Mouse (Mus musculus) gonadal fat pad, adult 2 months (tissue): ENCODE measurements around the gene Siae. TPM values are rescaled to one million over a fixed set of nuclear protein-coding genes. Genes with fewer than 3 reads are reported as not detected.

ENCODE experiments used
- DNase-seq: peaks from one replicate; pipeline ENCODE4 v3.0.0-alpha.2; 2012; ENCODE audit warnings: low read depth
- polyA plus RNA-seq: library from polyadenylated mRNA; depleted of rRNA; stranded (reverse); fragments of >200 nt; gene quantifications from 2 replicates; pipeline ENCODE4 v1.2.3, GENCODE M21; 2012

Gene Siae
- polyA plus RNA-seq, 1 experiment = 14.4 TPM

GRCm38 (mm10) chr9:37540701-37541575 lies 14.6 kb upstream of the Siae start:
- DNase-seq = no peak

- DNase-seq = no peak
These were observed 13.5 kb upstream of the Siae start for GRCm38 (mm10) chr9:37541851-37542642.

- DNase-seq = no peak
These were observed 11.5 kb upstream of the Siae start for GRCm38 (mm10) chr9:37543869-37544440.

DNA sequence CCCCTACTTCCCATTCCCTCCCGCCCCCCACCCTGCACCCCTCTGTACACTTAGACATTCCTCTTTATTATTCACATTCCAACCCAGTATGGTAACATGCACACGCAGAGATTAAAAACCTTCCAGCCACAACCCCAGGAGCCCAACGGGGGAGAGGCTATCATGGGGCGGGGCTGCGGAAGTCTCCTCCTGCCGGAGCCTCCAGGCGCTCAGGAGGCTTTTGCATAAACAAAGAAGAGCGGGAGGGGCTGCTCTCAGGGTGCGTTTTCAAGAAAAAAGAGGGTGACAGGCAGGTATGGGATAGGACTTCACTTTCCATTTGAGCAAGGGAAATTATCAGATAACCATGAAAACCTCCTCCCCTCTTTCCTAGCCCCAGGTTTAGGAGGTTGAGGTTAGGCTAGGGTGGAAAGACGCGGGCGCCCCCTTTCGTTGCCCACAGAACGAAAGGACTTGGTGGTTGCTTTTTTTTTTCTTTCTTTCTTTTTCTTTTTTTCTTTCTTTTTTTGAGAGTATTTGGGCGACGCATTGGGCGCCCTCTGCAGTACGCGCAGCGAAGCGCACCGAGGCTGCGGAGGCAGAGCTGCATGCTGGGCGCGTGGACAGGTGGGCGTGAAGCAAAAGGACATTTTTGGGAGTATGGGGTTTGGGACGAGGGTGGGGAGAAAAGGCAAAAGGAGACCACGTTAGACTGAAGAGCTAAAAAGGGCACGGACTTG lies 10.9 kb upstream of the Siae start:
- DNase-seq = no peak

GRCm38 (mm10) chr9:37545166-37545610 lies 10.3 kb upstream of the Siae start:
- DNase-seq = no peak

DNA sequence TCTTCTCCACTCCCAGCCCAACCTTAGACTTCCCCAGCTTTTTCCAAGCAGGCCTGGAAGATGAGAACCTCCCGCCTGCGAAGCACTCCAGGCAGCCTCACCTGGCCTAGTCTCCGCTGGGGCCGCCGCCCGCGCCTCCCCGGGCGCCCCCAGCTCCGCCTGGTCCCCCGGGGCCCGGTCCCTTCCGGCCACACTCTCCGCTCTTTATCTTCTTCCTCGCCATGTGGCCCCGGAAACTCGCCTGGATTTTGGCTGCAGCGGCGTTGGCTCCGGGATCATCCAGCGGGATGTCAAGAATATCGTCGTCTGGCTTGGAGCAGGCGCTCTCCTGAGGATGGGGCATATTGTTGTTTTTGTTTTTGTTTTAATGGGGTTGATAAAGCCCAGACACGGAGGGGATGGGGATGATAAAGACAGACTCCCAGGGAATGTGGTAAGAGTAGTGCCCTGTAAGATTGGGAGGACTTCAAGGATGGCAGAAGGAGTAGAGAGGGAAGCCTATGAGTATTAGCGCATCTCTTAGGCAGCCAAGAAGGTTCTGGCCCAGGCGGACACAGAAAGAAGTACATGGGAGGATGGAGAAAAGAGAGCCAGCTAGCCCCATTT lies 9.5 kb upstream of the Siae start:
- no peak for DNase-seq

DNA sequence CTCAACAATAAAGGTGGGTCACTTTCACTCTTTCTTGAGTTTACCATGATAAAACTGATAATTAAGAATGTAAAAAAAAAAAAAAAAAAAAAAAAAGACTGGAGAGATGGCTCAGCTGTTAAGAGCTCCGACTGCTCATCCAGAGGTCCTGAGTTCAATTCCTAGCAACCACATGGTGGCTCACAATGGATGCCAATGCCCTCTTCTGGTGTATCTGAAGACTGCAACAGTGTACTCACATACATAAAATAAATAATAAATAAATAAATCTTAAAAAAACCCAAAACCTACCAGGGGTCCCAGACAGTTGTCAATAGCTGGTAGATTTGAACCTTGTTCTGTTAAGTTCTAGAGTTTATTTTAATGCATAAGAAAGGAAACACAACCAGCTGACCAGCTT lies 8.6 kb upstream of the Siae start:
- no peak for DNase-seq

GRCm38 (mm10) chr9:37550435-37550834 lies 5.1 kb upstream of the Siae start:
- DNase-seq = no peak

- DNase-seq = no peak
These were observed 3.6 kb upstream of the Siae start for GRCm38 (mm10) chr9:37551751-37552531.

GRCm38 (mm10) chr9:37552536-37553293 lies 2.8 kb upstream of the Siae start, which contains the start of gene Nrgn:
Nrgn (minus strand) TSS chr9:37552904.
- DNase-seq = no peak

DNA sequence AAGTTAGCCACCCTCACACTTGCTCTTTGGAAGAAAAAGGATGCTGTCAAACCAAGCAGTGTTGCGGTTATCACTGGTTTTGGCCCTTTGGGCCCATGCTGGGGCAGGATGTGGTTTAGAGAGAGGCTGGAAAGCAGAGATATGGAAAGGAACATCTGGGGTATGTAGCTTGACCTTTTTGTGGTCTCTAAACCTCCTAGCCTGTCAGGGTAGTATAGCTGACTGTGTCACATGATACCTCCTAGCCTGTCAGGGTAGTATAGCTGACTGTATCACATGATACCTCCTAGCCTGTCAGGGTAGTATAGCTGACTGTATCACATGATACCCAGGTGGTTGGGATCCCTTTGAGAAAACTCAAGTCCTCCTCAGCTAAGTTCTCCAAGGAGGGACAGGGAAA lies 1.2 kb upstream of the Siae start:
- no peak for DNase-seq

DNA sequence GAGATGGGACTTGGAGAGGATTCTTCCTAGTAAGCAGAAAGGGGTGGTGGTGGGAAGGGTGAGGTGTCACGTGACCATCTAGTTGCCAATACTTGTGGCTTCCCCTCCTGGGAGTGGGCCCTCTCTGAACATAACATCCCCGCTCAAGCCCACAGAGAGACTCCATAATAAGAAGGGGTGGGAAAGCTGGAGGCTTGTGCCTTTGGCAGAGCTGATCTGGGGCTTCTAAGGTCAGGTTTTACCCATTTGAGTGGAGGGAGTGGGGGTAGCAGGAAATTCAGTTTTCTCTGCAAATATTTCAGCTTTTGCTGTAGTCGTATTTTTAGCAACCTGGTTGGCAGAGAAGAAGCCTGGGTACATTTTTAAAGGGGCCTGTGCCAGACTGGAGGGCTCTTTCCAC lies 868 bp downstream of the Siae start:
- DNase-seq = no peak

GRCm38 (mm10) chr9:37560617-37561016 lies 5.1 kb downstream of the Siae start:
- no peak for DNase-seq

DNA sequence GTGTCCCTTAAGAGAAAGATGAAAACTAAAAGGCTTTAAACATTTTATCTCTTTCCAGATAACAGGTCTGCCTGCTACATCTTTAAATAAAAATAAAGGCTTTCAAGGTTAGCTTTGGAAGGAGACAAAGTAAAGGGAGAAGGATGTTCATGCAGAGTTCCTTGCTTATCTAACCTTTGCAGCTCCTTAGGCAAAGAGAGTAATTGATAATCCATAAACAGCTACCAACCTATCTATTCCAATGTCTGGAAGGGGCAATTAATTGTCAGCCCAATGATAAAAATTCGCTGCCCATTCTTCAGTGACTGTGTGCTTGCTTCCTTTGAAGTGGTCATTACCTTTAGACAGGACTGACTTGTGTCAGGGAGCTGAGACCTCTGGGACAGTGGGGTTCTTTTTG lies 8.3 kb downstream of the Siae start:
- DNase-seq = no peak

GRCm38 (mm10) chr9:37567019-37567418 lies 11.5 kb downstream of the Siae start:
- DNase-seq = no peak

- no peak for DNase-seq
These were observed 12.0 kb downstream of the Siae start for GRCm38 (mm10) chr9:37567454-37567853.

DNA sequence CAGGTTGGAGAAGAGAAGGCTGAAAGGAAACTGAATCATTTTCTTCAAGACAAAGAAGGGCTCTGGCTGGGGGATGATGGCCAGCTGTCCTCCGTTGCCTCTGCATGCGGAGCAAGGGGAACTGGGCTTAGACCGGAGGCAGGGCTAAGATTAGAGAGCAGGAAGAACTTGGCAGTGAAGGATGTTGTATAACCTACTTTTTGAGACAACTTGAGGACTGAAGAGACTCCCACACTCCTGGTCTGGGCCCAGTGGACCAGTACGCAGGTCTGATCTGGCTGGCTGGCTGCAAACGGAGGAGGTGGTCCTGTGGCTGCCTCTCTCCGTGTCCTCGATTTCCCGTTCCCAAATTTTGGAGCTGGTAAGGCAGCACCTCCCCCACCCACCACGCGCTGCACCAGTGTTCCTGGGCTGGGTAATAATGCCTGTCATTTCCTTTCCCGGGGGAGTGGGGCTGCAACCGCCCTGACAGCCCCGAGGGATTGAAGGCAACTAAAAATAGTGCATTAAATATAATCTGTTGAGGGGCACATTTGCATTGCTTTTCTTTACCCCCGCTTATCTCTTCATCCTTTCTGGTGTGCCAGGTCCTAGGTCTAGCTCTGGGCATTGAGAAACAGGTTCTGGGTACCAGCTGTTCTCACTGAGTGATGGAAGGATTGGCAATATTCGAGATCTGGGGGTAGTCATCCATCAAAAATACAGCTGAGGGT lies 12.6 kb downstream of the Siae start:
- DNase-seq = no peak

- DNase-seq = no peak
These were observed 13.2 kb downstream of the Siae start for GRCm38 (mm10) chr9:37568605-37569214.
